Mouse (Mus musculus) hindbrain, embryonic 14.5 days (tissue): ENCODE data around the gene Epdr1. TPM values are rescaled to one million over a fixed set of nuclear protein-coding genes. Genes with fewer than 3 reads are reported as not detected.
A peak's percentile ranks its signal among the peaks of the same experiment; 100 is the strongest.

ENCODE experiments used
- ATAC-seq: fragments of 200-750 bp; cut with Nextera tagmentation; 2 replicates; pipeline ENCODE4 v1.8.0; 2017; ENCODE audit warnings: moderate number of reproducible peaks, mild to moderate bottlenecking, moderate TSS enrichment, moderate library complexity; ENCODE audit not compliant: low FRiP score
- DNase-seq: peaks from one replicate; pipeline ENCODE4 v3.0.0-alpha.2; 2015; ENCODE audit warnings: low spot score
- H3K27ac ChIP-seq: fragments of 300-500 bp; sonication (generic); 2 replicates; pipeline ENCODE4 v1.5.1; 2014; ENCODE audit warnings: mild to moderate bottlenecking, moderate library complexity
- H3K27me3 ChIP-seq: fragments of 300-500 bp; sonication (generic); 2 replicates; pipeline ENCODE4 v1.6.1; 2014; ENCODE audit warnings: mild to moderate bottlenecking, low read length, mixed read lengths; ENCODE audit not compliant: control insufficient read depth, insufficient read depth
- H3K36me3 ChIP-seq: fragments of 300-500 bp; sonication (generic); replicated peaks from 2 replicates; pipeline ENCODE4 v1.6.1; 2014; ENCODE audit not compliant: control insufficient read depth, insufficient read depth
- H3K4me1 ChIP-seq: fragments of 300-500 bp; sonication (generic); replicated peaks from 2 replicates; pipeline ENCODE4 v1.6.1; 2014; ENCODE audit warnings: antibody characterized with exemption, low read length, mixed read lengths; ENCODE audit not compliant: control insufficient read depth, insufficient read depth
- H3K4me2 ChIP-seq: fragments of 300-500 bp; sonication (generic); replicated peaks from 2 replicates; pipeline ENCODE4 v1.6.1; 2014; ENCODE audit warnings: mild to moderate bottlenecking, moderate library complexity
- H3K4me3 ChIP-seq: fragments of 300-500 bp; sonication (generic); replicated peaks from 2 replicates; pipeline ENCODE4 v1.5.1; 2014; ENCODE audit warnings: mild to moderate bottlenecking, low read length
- H3K9ac ChIP-seq: fragments of 300-500 bp; sonication (generic); 2 replicates; pipeline ENCODE4 v1.6.1; 2014
- H3K9me3 ChIP-seq: fragments of 300-500 bp; sonication (generic); 2 replicates; pipeline ENCODE4 v1.6.1; 2016; ENCODE audit warnings: low read length; ENCODE audit not compliant: control insufficient read depth
- WGBS: fragments of 180-500 bp; shearing (Covaris S2); extraction: QIAGEN DNeasy Blood & Tissue Kit; methylation state at CpG from one replicate; pipeline ENCODE4 v1.1.7; 2014; 5-methylcytosine and 5-hydroxymethylcytosine counted together
- polyA plus RNA-seq: library from polyadenylated mRNA; unstranded; fragments of >200 nt; fragmentation: Nextera tagmentation; extraction: Ambion mirVana; gene quantifications from 2 replicates; pipeline ENCODE4 v1.2.1, GENCODE M21; 2014

Gene Epdr1
- polyA plus RNA-seq, 1 experiment from 2014 or later = 22.5 TPM

GRCm38 (mm10) chr13:19630768-19631709 is 11.3 kb upstream of the Epdr1 start:
- Histone ChIP-seq H3K9me3 (no peaks in the 10 kb centered on the region), H3K27me3 (no peaks in the 10 kb centered on the region), H3K36me3 (no peaks in the 10 kb centered on the region), H3K27ac (no peak overlapping the region), H3K9ac (no peak overlapping the region), H3K4me2 (no peak overlapping the region), H3K4me3 (no peak overlapping the region), H3K4me1 (no peaks in the 10 kb centered on the region)
- no peak for ATAC-seq
- 91% methylated on average over 5 of the region's 5 CpGs for WGBS
- no peak for DNase-seq

DNA sequence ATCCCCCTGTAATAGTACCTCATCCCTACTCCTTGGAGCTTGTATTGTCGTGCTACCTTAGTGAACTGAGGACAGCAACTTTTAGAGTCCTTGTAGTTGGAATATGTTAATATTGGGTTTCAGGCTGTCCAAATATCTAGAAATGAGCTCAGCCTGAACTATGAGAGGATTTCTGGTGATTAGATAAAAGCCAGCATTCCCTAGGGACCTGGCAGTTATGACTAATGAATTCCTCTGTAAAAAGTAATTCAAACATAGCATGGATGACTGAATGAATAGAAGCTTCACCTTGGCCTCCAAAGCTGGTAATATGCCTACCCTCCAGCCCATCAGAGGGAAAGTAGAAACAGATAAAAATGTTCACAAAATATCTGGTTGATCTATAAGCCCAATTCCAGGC is 6.7 kb upstream of the Epdr1 start:
- no peak for ATAC-seq
- WGBS = 89% methylated on average over 1 of the region's 1 CpGs

GRCm38 (mm10) chr13:19624632-19625320 is 5.0 kb upstream of the Epdr1 start:
- Histone ChIP-seq H3K9ac (no peak overlapping the region), H3K27ac (no peak overlapping the region), H3K27me3 (peaks cover 14% of the 10 kb centered on the region), H3K9me3 (no peaks in the 10 kb centered on the region), H3K4me2 (no peak overlapping the region), H3K36me3 (no peaks in the 10 kb centered on the region), H3K4me1 (no peaks in the 10 kb centered on the region), H3K4me3 (no peak overlapping the region)
- no peak for DNase-seq
- ATAC-seq = no peak
- WGBS = 86% methylated on average over 11 of the region's 11 CpGs

More for the DNA sequence above, 6.7 kb upstream of the Epdr1 start:
- H3K27me3 ChIP-seq = peaks cover 14% of the 10 kb centered on the region; the same call in 1 of the 2 replicates
- no peaks in the 10 kb centered on the region for H3K36me3 ChIP-seq
- no peak overlapping the region for H3K4me2 ChIP-seq
- no peak overlapping the region for H3K27ac ChIP-seq
- H3K9ac ChIP-seq = no peak overlapping the region
- H3K9me3 ChIP-seq = no peaks in the 10 kb centered on the region
- no peaks in the 10 kb centered on the region for H3K4me1 ChIP-seq
- DNase-seq = no peak
- H3K4me3 ChIP-seq = no peak overlapping the region

DNA sequence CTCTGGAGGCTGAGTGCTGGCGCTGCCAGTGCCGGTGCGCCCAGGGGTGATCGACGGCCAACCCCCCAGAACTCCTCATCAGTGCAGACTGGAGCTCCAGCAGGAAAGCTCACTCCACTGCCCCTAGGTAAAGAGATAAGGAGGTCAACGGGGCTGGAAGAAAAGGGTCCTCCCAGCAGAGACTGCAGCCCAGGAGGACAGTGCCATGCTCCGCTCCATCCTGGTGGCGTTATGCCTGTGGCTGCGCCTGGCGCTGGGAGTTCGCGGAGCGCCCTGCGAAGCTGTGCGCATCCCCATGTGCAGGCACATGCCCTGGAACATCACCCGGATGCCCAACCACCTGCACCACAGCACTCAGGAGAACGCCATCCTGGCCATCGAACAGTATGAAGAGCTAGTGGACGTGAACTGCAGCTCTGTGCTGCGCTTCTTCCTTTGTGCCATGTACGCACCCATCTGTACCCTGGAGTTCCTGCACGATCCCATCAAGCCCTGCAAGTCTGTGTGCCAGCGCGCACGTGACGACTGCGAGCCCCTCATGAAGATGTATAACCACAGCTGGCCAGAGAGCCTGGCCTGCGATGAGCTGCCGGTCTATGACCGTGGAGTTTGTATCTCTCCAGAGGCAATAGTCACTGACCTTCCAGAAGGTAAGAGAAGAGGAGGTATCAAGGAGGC is 3.6 kb upstream of the Epdr1 start:
- H3K9me3 ChIP-seq = no peaks in the 10 kb centered on the region

GRCm38 (mm10) chr13:19622573-19623227 is 3.0 kb upstream of the Epdr1 start, which contains the start of gene Sfrp4:
Gene Sfrp4 (plus strand): TSS chr13:19623104.
- DNase-seq (peak; percentile 63), ATAC-seq (peak; percentile 61)
- 2% methylated on average over 25 of the region's 25 CpGs for WGBS
- peaks cover 14% of the 10 kb centered on the region for H3K27me3 ChIP-seq
- no peaks in the 10 kb centered on the region for H3K9me3 ChIP-seq
- H3K9ac ChIP-seq = peak within 1 kb of the TSS; percentile 48
- no peak within 1 kb of the TSS for H3K27ac ChIP-seq
- peak within 1 kb of the TSS; percentile 41 for H3K4me3 ChIP-seq
- no peaks in the 10 kb centered on the region for H3K36me3 ChIP-seq
- peaks cover 9% of the 10 kb centered on the region; the same call in 1 of the 2 replicates for H3K4me1 ChIP-seq
- H3K4me2 ChIP-seq = peak within 1 kb of the TSS; percentile 83

More for the DNA sequence above, 3.6 kb upstream of the Epdr1 start:
- 16% methylated on average over 30 of the region's 30 CpGs for WGBS
- peak overlapping the region; percentile 41 for H3K4me3 ChIP-seq
- H3K27ac ChIP-seq = no peak overlapping the region
- peak; percentile 47; the same call in 1 of the 2 replicates for ATAC-seq
- H3K36me3 ChIP-seq = no peaks in the 10 kb centered on the region
- H3K9ac ChIP-seq = peak overlapping the region; percentile 48
- peak; percentile 35 for DNase-seq
- peaks cover 14% of the 10 kb centered on the region for H3K27me3 ChIP-seq
- peak overlapping the region; percentile 83 for H3K4me2 ChIP-seq
- peaks cover 4% of the 10 kb centered on the region; the same call in 1 of the 2 replicates for H3K4me1 ChIP-seq

DNA sequence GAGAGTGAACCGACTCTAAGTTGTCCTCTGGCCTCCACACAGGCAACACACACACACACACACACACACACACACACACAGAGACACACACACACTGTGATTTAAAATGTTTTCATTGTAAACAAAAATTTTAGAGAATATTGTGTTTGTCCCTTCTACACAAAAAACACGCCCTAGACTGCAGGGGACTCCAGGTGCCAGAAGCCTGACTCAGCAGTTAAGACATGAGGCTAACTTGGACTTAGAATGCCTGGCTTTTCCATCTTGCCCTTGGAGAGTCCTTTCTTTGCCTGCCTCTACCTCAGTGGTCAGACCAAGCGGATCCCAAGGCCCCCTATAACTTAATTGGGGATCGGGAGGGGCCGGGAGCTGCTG is 899 bp downstream of the Epdr1 start:
- peak overlapping the region; percentile 89 for H3K4me3 ChIP-seq
- no peaks in the 10 kb centered on the region for H3K36me3 ChIP-seq
- peaks cover 13% of the 10 kb centered on the region; the same call in 1 of the 2 replicates for H3K4me1 ChIP-seq
- H3K27ac ChIP-seq = peak overlapping the region; percentile 87
- no peaks in the 10 kb centered on the region for H3K9me3 ChIP-seq
- ATAC-seq (peak; percentile 27), DNase-seq (peak; percentile 57)
- H3K9ac ChIP-seq = peak overlapping the region; percentile 96
- WGBS = 3% methylated on average over 5 of the region's 5 CpGs
- peaks cover 7% of the 10 kb centered on the region for H3K27me3 ChIP-seq
- H3K4me2 ChIP-seq = peak overlapping the region; percentile 95

GRCm38 (mm10) chr13:19618081-19618480 is 1.6 kb downstream of the Epdr1 start:
- WGBS = 92% methylated on average over 4 of the region's 4 CpGs
- H3K4me2 ChIP-seq = peak overlapping the region; percentile 95
- DNase-seq (no peak), ATAC-seq (no peak)
- peak overlapping the region; percentile 89 for H3K4me3 ChIP-seq
- H3K27me3 ChIP-seq = peaks cover 5% of the 10 kb centered on the region
- no peaks in the 10 kb centered on the region for H3K36me3 ChIP-seq
- H3K4me1 ChIP-seq = peaks cover 13% of the 10 kb centered on the region; the same call in 1 of the 2 replicates
- no peaks in the 10 kb centered on the region for H3K9me3 ChIP-seq
- no peak overlapping the region for H3K9ac ChIP-seq
- no peak overlapping the region for H3K27ac ChIP-seq

DNA sequence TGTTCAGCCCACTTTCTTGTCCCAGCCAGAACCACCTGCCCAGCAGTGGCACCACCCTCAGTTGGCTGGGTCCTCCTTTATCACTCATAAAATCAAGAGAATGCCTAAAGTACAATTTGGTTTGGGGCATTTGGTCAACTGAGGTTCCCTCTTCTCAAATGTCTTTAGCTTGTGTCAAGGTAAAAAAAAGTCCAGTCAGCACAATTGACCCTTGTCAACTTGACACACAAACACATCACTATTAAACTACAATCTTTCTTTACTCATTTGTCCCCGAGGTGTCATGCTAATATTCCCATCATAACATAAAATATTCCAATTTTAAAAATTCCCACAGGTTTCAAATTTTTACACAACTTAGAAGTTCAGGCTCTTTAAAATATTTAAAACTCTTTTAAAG is 5.4 kb downstream of the Epdr1 start:
- Histone ChIP-seq H3K4me3 (no peak overlapping the region), H3K36me3 (no peaks in the 10 kb centered on the region), H3K4me1 (peaks cover 19% of the 10 kb centered on the region), H3K27me3 (no peaks in the 10 kb centered on the region), H3K4me2 (no peak overlapping the region), H3K9ac (no peak overlapping the region), H3K27ac (no peak overlapping the region), H3K9me3 (no peaks in the 10 kb centered on the region)
- DNase-seq (no peak), ATAC-seq (no peak)
- 95% methylated on average over 1 of the region's 1 CpGs for WGBS
